Mouse (Mus musculus) liver, embryonic 14.5 days (tissue): ENCODE measurements around the gene Dhrs1. TPM values are rescaled to one million over a fixed set of nuclear protein-coding genes. Genes with fewer than 3 reads are reported as not detected.

ENCODE experiments used
- ATAC-seq: fragments of 200-750 bp; cut with Nextera tagmentation; 2 replicates; pipeline ENCODE4 v1.8.0; 2017; ENCODE audit warnings: moderate number of reproducible peaks, mild to moderate bottlenecking, moderate library complexity; ENCODE audit not compliant: insufficient read depth
- DNase-seq, 3 experiments: peaks; one replicate each; pipeline ENCODE4 v3.0.0-alpha.2; 2012 to 2013; ENCODE audit warnings: low read depth in 3 of 3, low spot score in 3 of 3
- H3K27ac ChIP-seq: fragments of 300-500 bp; sonication (generic); 2 replicates; pipeline ENCODE4 v1.5.1; 2014; ENCODE audit warnings: moderate library complexity, mild to moderate bottlenecking, control low read depth, inconsistent platforms
- H3K27me3 ChIP-seq: fragments of 300-500 bp; sonication (generic); 2 replicates; pipeline ENCODE4 v1.6.1; 2014; ENCODE audit warnings: mild to moderate bottlenecking, low read length, moderate library complexity; ENCODE audit not compliant: control insufficient read depth, insufficient read depth
- H3K36me3 ChIP-seq: fragments of 300-500 bp; sonication (generic); replicated peaks from 2 replicates; pipeline ENCODE4 v1.6.1; 2014; ENCODE audit warnings: low read depth; ENCODE audit not compliant: control insufficient read depth, insufficient read depth
- H3K4me1 ChIP-seq, 2 experiments: fragments of 200-500 bp in 1 of 2; fragments of 300-500 bp in 1 of 2; sonication (generic) in 1 of 2; replicated peaks; 2 replicates each; pipeline ENCODE4 v1.6.1; 2012 to 2014; ENCODE audit warnings: antibody characterized with exemption in 1 of 2, inconsistent platforms in 1 of 2, low read length in 1 of 2; ENCODE audit not compliant: control insufficient read depth in 2 of 2, insufficient read depth in 2 of 2
- H3K4me2 ChIP-seq: fragments of 300-500 bp; sonication (generic); 2 replicates; pipeline ENCODE4 v1.6.1; 2014; ENCODE audit warnings: low read depth, mild to moderate bottlenecking, control low read depth, moderate library complexity
- H3K4me3 ChIP-seq, 2 experiments: fragments of 200-500 bp in 1 of 2; fragments of 300-500 bp in 1 of 2; sonication (generic) in 1 of 2; 2 replicates each; pipeline ENCODE4 v1.5.1; 2012 to 2014; ENCODE audit warnings: low read depth in 2 of 2, low read length in 2 of 2, mild to moderate bottlenecking in 2 of 2, control low read depth in 1 of 2, inconsistent platforms in 1 of 2, moderate library complexity in 1 of 2; ENCODE audit not compliant: insufficient read depth in 1 of 2
- H3K9ac ChIP-seq: fragments of 300-500 bp; sonication (generic); replicated peaks from 2 replicates; pipeline ENCODE4 v1.6.1; 2014; ENCODE audit warnings: mild to moderate bottlenecking, control low read depth, moderate library complexity
- H3K9me3 ChIP-seq: fragments of 300-500 bp; sonication (generic); 2 replicates; pipeline ENCODE4 v1.6.1; 2016; ENCODE audit warnings: low read length, mixed read lengths; ENCODE audit not compliant: control insufficient read depth
- CTCF ChIP-seq: IDR thresholded peaks from 2 replicates; pipeline ENCODE4 v1.5.1; 2016; ENCODE audit warnings: antibody characterized with exemption, low read depth, control low read depth
- EP300 ChIP-seq: IDR thresholded peaks from 2 replicates; pipeline ENCODE4 v1.6.1; 2016; ENCODE audit warnings: antibody characterized with exemption, low read depth
- WGBS: fragments of 180-500 bp; shearing (Covaris S2); extraction: QIAGEN DNeasy Blood & Tissue Kit; methylation state at CpG from one replicate; pipeline ENCODE4 v1.1.7; 2014; ENCODE audit not compliant: insufficient replicate concordance; 5-methylcytosine and 5-hydroxymethylcytosine counted together
- polyA plus RNA-seq, 2 experiments: library from polyadenylated mRNA; depleted of rRNA in 1 of 2; stranded (reverse) in 1 of 2; unstranded in 1 of 2; fragments of >200 nt; fragmentation: Nextera tagmentation in 1 of 2; extraction: Ambion mirVana in 1 of 2; gene quantifications; 2 replicates each; pipeline versions ENCODE4 v1.2.1 to v1.2.3; 2012 to 2014

The Dhrs1 gene
- polyA plus RNA-seq, 2 experiments: 31.0 to 34.4 TPM

- Histone ChIP-seq H3K4me3 (no peak overlapping the region), H3K36me3 (no peaks in the 10 kb centered on the region), H3K9me3 (no peaks in the 10 kb centered on the region), H3K9ac (no peak overlapping the region), H3K4me1 (peaks cover 5 to 13% of the 10 kb centered on the region in 2 experiments; a peak in 3 of 4 replicates), H3K4me2 (no peak overlapping the region), H3K27ac (no peak overlapping the region), H3K27me3 (peaks cover 20% of the 10 kb centered on the region)
- TF ChIP-seq CTCF (no peak), EP300 (no peak)
- 72% methylated on average over 11 of the region's 11 CpGs for WGBS
- no peak for DNase-seq
- no peak for ATAC-seq
Measured at GRCm38 (mm10) chr14:55780736-55781135, 35.2 kb upstream of the Dhrs1 start.

- H3K4me1 ChIP-seq: peaks cover 5 to 13% of the 10 kb centered on the region in 2 experiments; a peak in 3 of 4 replicates
- DNase-seq (no peak), ATAC-seq (no peak)
- no peaks in the 10 kb centered on the region for H3K9me3 ChIP-seq
- TF ChIP-seq CTCF: no peak
- TF ChIP-seq EP300: no peak
- H3K27me3 ChIP-seq: peaks cover 20% of the 10 kb centered on the region
- no peak overlapping the region for H3K4me2 ChIP-seq
- no peaks in the 10 kb centered on the region for H3K36me3 ChIP-seq
- no peak overlapping the region for H3K27ac ChIP-seq
- no peak overlapping the region for H3K9ac ChIP-seq
- H3K4me3 ChIP-seq: no peak overlapping the region
- WGBS: 69% methylated on average over 16 of the region's 16 CpGs
Measured at GRCm38 (mm10) chr14:55779656-55780055, 34.2 kb upstream of the Dhrs1 start.

- Histone ChIP-seq H3K27ac (no peak overlapping the region), H3K9ac (no peak overlapping the region), H3K4me2 (no peak overlapping the region), H3K4me3 (no peak overlapping the region), H3K9me3 (no peaks in the 10 kb centered on the region), H3K36me3 (no peaks in the 10 kb centered on the region), H3K27me3 (peaks cover 13% of the 10 kb centered on the region), H3K4me1 (peaks cover 5 to 13% of the 10 kb centered on the region in 2 experiments; a peak in 3 of 4 replicates)
- DNase-seq (no peak), ATAC-seq (no peak)
- WGBS: 84% methylated on average over 15 of the region's 15 CpGs
- TF ChIP-seq EP300 (no peak), CTCF (no peak)
Measured at GRCm38 (mm10) chr14:55778686-55779085, 33.2 kb upstream of the Dhrs1 start.

GRCm38 (mm10) chr14:55777806-55778205 is 32.3 kb upstream of the Dhrs1 start:
- DNase-seq (no peak), ATAC-seq (no peak)
- TF ChIP-seq CTCF (no peak), EP300 (no peak)
- peaks cover 6% of the 10 kb centered on the region for H3K27me3 ChIP-seq
- H3K4me2 ChIP-seq: no peak overlapping the region
- no peak overlapping the region for H3K27ac ChIP-seq
- WGBS: 76% methylated on average over 11 of the region's 11 CpGs
- H3K4me1 ChIP-seq: peaks cover 5 to 13% of the 10 kb centered on the region in 2 experiments; a peak in 3 of 4 replicates
- H3K4me3 ChIP-seq: no peak overlapping the region
- H3K36me3 ChIP-seq: no peaks in the 10 kb centered on the region
- H3K9me3 ChIP-seq: no peaks in the 10 kb centered on the region
- no peak overlapping the region for H3K9ac ChIP-seq

- ATAC-seq: no peak
- H3K4me3 ChIP-seq: no peak overlapping the region
- H3K27ac ChIP-seq: no peak overlapping the region
- H3K9me3 ChIP-seq: no peaks in the 10 kb centered on the region
- H3K27me3 ChIP-seq: no peaks in the 10 kb centered on the region; the same call in 1 of the 2 replicates
- H3K9ac ChIP-seq: no peak overlapping the region
- no peak for DNase-seq
- H3K36me3 ChIP-seq: no peaks in the 10 kb centered on the region
- WGBS: 16% methylated on average over 3 of the region's 3 CpGs
- peaks cover 5 to 13% of the 10 kb centered on the region in 2 experiments; a peak in 3 of 4 replicates for H3K4me1 ChIP-seq
- no peak overlapping the region for H3K4me2 ChIP-seq
- TF ChIP-seq EP300: no peak
- no peak for TF ChIP-seq CTCF
Measured at GRCm38 (mm10) chr14:55777176-55777575, 31.7 kb upstream of the Dhrs1 start.
